Mouse (Mus musculus) CH12.LX (cell line): Measurements from ENCODE around the gene Pln.

Source experiments
- CHD1 ChIP-seq: IDR thresholded peaks from 2 replicates; pipeline ENCODE4 v1.6.1; 2012; ENCODE audit warnings: low read depth, low read length, improper control_type of control experiment, inconsistent platforms
- CTCF ChIP-seq, 2 experiments: IDR thresholded peaks in 1 of 2; conservative IDR thresholded peaks in 1 of 2; 2 replicates each; pipeline ENCODE4 v1.5.1; 2011 to 2012; ENCODE audit warnings: low read depth in 2 of 2, low read length in 2 of 2, improper control_type of control experiment in 1 of 2, inconsistent platforms in 1 of 2, mild to moderate bottlenecking in 1 of 2, moderate library complexity in 1 of 2
- ELF1 ChIP-seq: IDR thresholded peaks from 2 replicates; pipeline ENCODE4 v1.6.1; 2014; ENCODE audit warnings: low read depth, mild to moderate bottlenecking, inconsistent platforms, low read length, improper control_type of control experiment
- EP300 ChIP-seq: IDR thresholded peaks from 2 replicates; pipeline ENCODE4 v1.6.1; 2011; ENCODE audit warnings: low read length, improper control_type of control experiment
- ETS1 ChIP-seq: conservative IDR thresholded peaks from 2 replicates; pipeline ENCODE4 v1.6.1; 2012; ENCODE audit warnings: low read depth, mild to moderate bottlenecking, inconsistent platforms, low read length, improper control_type of control experiment, moderate library complexity
- MAFK ChIP-seq: IDR thresholded peaks from 2 replicates; pipeline ENCODE4 v1.6.1; 2011; ENCODE audit warnings: low read length, improper control_type of control experiment; ENCODE audit not compliant: insufficient replicate concordance
- POLR2A ChIP-seq: IDR thresholded peaks from 2 replicates; pipeline ENCODE4 v1.6.1; 2011; ENCODE audit warnings: low read depth, mild to moderate bottlenecking, improper control_type of control experiment, low read length
- RAD21 ChIP-seq: IDR thresholded peaks from 2 replicates; pipeline ENCODE4 v1.6.1; 2011; ENCODE audit warnings: low read depth, mild to moderate bottlenecking, low read length, improper control_type of control experiment, moderate library complexity
- TBP ChIP-seq: conservative IDR thresholded peaks from 2 replicates; pipeline ENCODE4 v1.6.1; 2011; ENCODE audit warnings: low read depth, low read length, improper control_type of control experiment
- ZC3H11A ChIP-seq: IDR thresholded peaks from 2 replicates; pipeline ENCODE4 v1.6.1; 2012; ENCODE audit warnings: low read depth, mild to moderate bottlenecking, inconsistent platforms, low read length, improper control_type of control experiment

GRCm38 (mm10) chr10:53346916-53347315 lies 9.4 kb downstream of the Pln start:
- TF ChIP-seq MAFK (no peak), POLR2A (no peak), CTCF (conservative IDR thresholded peaks at IDR 0.05 in 1 of 2, IDR thresholded peaks at IDR 0.05 in 1 of 2; ENCODE audit: low read depth in 2 of 2, low read length in 2 of 2) (no peak), TBP (no peak), ZC3H11A (no peak), EP300 (no peak), RAD21 (no peak), ELF1 (no peak), CHD1 (no peak), ETS1 (no peak)
